Mouse (Mus musculus) stomach, postnatal 0 days (tissue): ENCODE results near the gene Notch1. TPM values are rescaled to one million over a fixed set of nuclear protein-coding genes. Genes with fewer than 3 reads are reported as not detected.

Experiments used
- ATAC-seq: fragments of 200-750 bp; cut with Nextera tagmentation; 2 replicates; pipeline ENCODE4 v1.8.0; 2017; ENCODE audit not compliant: low FRiP score, low TSS enrichment
- DNase-seq: peaks from one replicate; pipeline ENCODE4 v3.0.0-alpha.2; 2016; ENCODE audit warnings: low spot score
- H3K27ac ChIP-seq: fragments of 300-500 bp; sonication (generic); replicated peaks from 2 replicates; pipeline ENCODE4 v1.5.1; 2014; ENCODE audit warnings: mild to moderate bottlenecking, control low read depth
- H3K27me3 ChIP-seq: fragments of 300-500 bp; sonication (generic); 2 replicates; pipeline ENCODE4 v1.6.1; 2014; ENCODE audit warnings: low read length; ENCODE audit not compliant: control insufficient read depth, insufficient read depth
- H3K36me3 ChIP-seq: fragments of 300-500 bp; sonication (generic); 2 replicates; pipeline ENCODE4 v1.6.1; 2014; ENCODE audit warnings: low read length, mixed read lengths; ENCODE audit not compliant: control insufficient read depth, insufficient read depth
- H3K4me1 ChIP-seq: fragments of 300-500 bp; sonication (generic); replicated peaks from 2 replicates; pipeline ENCODE4 v1.6.1; 2014; ENCODE audit warnings: antibody characterized with exemption; ENCODE audit not compliant: control insufficient read depth, insufficient read depth
- H3K4me2 ChIP-seq: fragments of 300-500 bp; sonication (generic); replicated peaks from 2 replicates; pipeline ENCODE4 v1.6.1; 2014; ENCODE audit warnings: low read depth, mild to moderate bottlenecking, control low read depth, moderate library complexity
- H3K4me3 ChIP-seq: fragments of 300-500 bp; sonication (generic); 2 replicates; pipeline ENCODE4 v1.5.1; 2014; ENCODE audit warnings: low read depth, low read length, control low read depth
- H3K9ac ChIP-seq: fragments of 300-500 bp; sonication (generic); 2 replicates; pipeline ENCODE4 v1.6.1; 2014; ENCODE audit warnings: mild to moderate bottlenecking, low read length, control low read depth, mixed read lengths
- H3K9me3 ChIP-seq: fragments of 300-500 bp; sonication (generic); 2 replicates; pipeline ENCODE4 v1.6.1; 2016; ENCODE audit warnings: low read length; ENCODE audit not compliant: control insufficient read depth
- CTCF ChIP-seq: IDR thresholded peaks from 2 replicates; pipeline ENCODE4 v1.5.1; 2016; ENCODE audit warnings: antibody characterized with exemption, low read depth, mild to moderate bottlenecking, moderate library complexity
- EP300 ChIP-seq: optimal IDR thresholded peaks from 2 replicates; pipeline ENCODE3; 2016; ENCODE audit warnings: antibody characterized with exemption
- WGBS: fragments of 180-500 bp; shearing (Covaris S2); extraction: QIAGEN DNeasy Blood & Tissue Kit; methylation state at CpG from one replicate; pipeline ENCODE4 v1.1.7; 2014; 5-methylcytosine and 5-hydroxymethylcytosine counted together
- polyA plus RNA-seq: library from polyadenylated mRNA; unstranded; fragments of >200 nt; fragmentation: Nextera tagmentation; extraction: Ambion mirVana; gene quantifications from 2 replicates; pipeline ENCODE4 v1.2.1, GENCODE M21; 2015

The Notch1 gene
- polyA plus RNA-seq, 1 experiment from 2014 or later: 4.8 TPM

DNA sequence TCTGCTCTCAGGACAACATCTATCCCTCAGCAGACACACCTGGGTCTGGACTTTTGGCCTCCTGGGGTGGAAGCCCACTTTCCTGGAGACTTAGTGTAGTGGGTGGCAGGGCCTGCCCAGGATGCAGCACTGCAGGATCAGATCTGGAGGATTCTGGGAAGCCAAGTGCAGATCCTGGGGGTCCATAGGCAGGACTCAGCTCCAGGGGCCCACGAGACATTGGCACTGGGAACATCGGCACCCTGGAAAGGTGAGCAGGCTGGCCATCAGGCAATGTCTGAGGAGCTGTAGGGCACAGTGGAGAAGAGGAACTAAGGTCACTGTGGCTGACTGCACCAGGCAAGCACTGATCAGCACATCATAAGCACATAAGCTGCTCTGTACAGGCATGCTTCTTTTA lies 94.5 kb downstream of the Notch1 start:
- no peak for TF ChIP-seq EP300
- no peak for TF ChIP-seq CTCF
- ATAC-seq (no peak), DNase-seq (no peak)
- Histone ChIP-seq H3K4me1 (no peaks in the 10 kb centered on the region), H3K9ac (no peak overlapping the region), H3K4me2 (no peak overlapping the region), H3K9me3 (no peaks in the 10 kb centered on the region), H3K4me3 (no peak overlapping the region), H3K27me3 (no peaks in the 10 kb centered on the region), H3K36me3 (peaks cover 51% of the 10 kb centered on the region), H3K27ac (no peak overlapping the region)
- WGBS: 94% methylated on average over 2 of the region's 2 CpGs

- no peak for ATAC-seq
- Histone ChIP-seq H3K4me3 (no peak overlapping the region), H3K36me3 (peaks cover 52% of the 10 kb centered on the region)
Measured at GRCm38 (mm10) chr2:26418120-26418519, 98.3 kb downstream of the Notch1 start.

DNA sequence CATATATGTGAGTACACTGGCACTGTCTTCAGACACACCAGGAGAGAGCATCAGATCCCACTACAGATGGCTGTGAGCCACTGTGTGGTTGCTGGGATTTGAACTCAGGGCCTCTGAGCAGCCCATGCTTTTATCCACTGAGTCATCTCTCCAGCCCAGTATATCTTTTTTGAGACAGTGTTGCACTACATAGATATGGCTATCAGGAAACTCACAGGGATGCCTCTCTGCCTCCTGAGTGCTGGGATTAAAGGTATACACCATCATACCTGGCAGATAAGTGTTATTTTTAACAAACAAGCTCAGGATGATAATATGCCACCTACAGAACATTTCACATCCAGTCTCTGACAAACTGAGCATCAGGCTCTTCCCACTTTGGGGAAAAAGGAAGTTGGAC lies 99.4 kb downstream of the Notch1 start:
- Histone ChIP-seq H3K4me1 (no peaks in the 10 kb centered on the region), H3K4me2 (no peak overlapping the region), H3K4me3 (no peak overlapping the region), H3K9me3 (no peaks in the 10 kb centered on the region), H3K36me3 (peaks cover 44% of the 10 kb centered on the region), H3K27ac (no peak overlapping the region), H3K27me3 (no peaks in the 10 kb centered on the region), H3K9ac (no peak overlapping the region)
- TF ChIP-seq CTCF (no peak), EP300 (no peak)
- ATAC-seq (no peak), DNase-seq (no peak)

More at GRCm38 (mm10) chr2:26418120-26418519, 98.3 kb downstream of the Notch1 start:
- WGBS: 70% methylated on average over 1 of the region's 1 CpGs
- no peak overlapping the region for H3K4me2 ChIP-seq
- no peaks in the 10 kb centered on the region for H3K27me3 ChIP-seq
- no peaks in the 10 kb centered on the region for H3K4me1 ChIP-seq
- no peak overlapping the region for H3K9ac ChIP-seq
- H3K9me3 ChIP-seq: no peaks in the 10 kb centered on the region
- no peak overlapping the region for H3K27ac ChIP-seq
- no peak for DNase-seq
- TF ChIP-seq EP300 (no peak), CTCF (no peak)

GRCm38 (mm10) chr2:26410931-26411411 lies 105.5 kb downstream of the Notch1 start:
- Histone ChIP-seq H3K36me3 (peaks cover 28% of the 10 kb centered on the region), H3K27ac (no peak overlapping the region)

GRCm38 (mm10) chr2:26410091-26410490 lies 106.4 kb downstream of the Notch1 start:
- 76% methylated on average over 5 of the region's 5 CpGs for WGBS
- no peak for TF ChIP-seq EP300
- peak; percentile 29; the same call in 1 of the 2 replicates for TF ChIP-seq CTCF
- Histone ChIP-seq H3K4me1 (peaks cover 10% of the 10 kb centered on the region), H3K9me3 (no peaks in the 10 kb centered on the region), H3K4me2 (no peak overlapping the region), H3K9ac (no peak overlapping the region), H3K4me3 (no peak overlapping the region), H3K27me3 (no peaks in the 10 kb centered on the region), H3K36me3 (peaks cover 20% of the 10 kb centered on the region), H3K27ac (no peak overlapping the region)
- no peak for ATAC-seq
- no peak for DNase-seq

More at GRCm38 (mm10) chr2:26410931-26411411, 105.5 kb downstream of the Notch1 start:
- no peaks in the 10 kb centered on the region for H3K9me3 ChIP-seq
- H3K4me3 ChIP-seq: no peak overlapping the region
- H3K4me1 ChIP-seq: peaks cover 10% of the 10 kb centered on the region
- ATAC-seq: no peak
- H3K4me2 ChIP-seq: no peak overlapping the region
- TF ChIP-seq EP300 (no peak), CTCF (no peak)
- H3K27me3 ChIP-seq: no peaks in the 10 kb centered on the region
- no peak for DNase-seq
- no peak overlapping the region for H3K9ac ChIP-seq
- WGBS: 54% methylated on average over 5 of the region's 5 CpGs

DNA sequence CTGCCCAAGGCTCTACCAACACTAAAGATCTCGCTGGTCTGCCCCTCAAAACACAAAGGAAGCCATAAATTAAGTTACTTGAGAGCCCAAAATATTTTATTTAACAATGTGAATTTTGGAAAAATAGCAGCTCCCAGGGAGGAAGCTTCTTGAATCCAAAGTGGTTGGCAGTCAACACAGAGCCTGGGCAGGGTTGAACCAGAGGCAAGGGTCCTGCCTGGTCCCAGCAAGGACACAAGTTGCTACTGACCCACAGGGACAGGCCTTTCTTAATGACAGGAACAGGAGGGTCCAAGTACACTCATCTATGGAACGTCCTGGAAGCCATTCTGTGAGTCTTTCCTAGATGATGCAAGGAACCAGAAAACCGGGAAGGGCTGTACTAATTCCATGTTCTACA lies 107.1 kb downstream of the Notch1 start:
- H3K36me3 ChIP-seq: peaks cover 16% of the 10 kb centered on the region
- H3K4me2 ChIP-seq: peak overlapping the region; percentile 17; the same call in 1 of the 2 replicates
- H3K4me3 ChIP-seq: no peak overlapping the region
- H3K9ac ChIP-seq: 0 out of 2 replicates have a peak overlapping the region, but pooled peaks have one; percentile 94
- H3K4me1 ChIP-seq: peaks cover 10% of the 10 kb centered on the region
- ATAC-seq: no peak
- 43% methylated on average over 3 of the region's 3 CpGs for WGBS
- TF ChIP-seq EP300 (no peak), CTCF (no peak)
- H3K27ac ChIP-seq: peak overlapping the region; percentile 56; the same call in 1 of the 2 replicates
- no peaks in the 10 kb centered on the region for H3K27me3 ChIP-seq
- DNase-seq: no peak
- no peaks in the 10 kb centered on the region for H3K9me3 ChIP-seq
